Mouse (Mus musculus) liver, embryonic 12.5 days (tissue): ENCODE data around the gene Amy1. TPM values are rescaled to one million over a fixed set of nuclear protein-coding genes. Genes with fewer than 3 reads are reported as not detected.
"Not testable (repeated sequence)": the region's sequence is repeated elsewhere in the genome, so short reads cannot be mapped to it uniquely, and the experiment has no call there.

Experiments
- ATAC-seq: fragments of 200-750 bp; cut with Nextera tagmentation; 2 replicates; pipeline ENCODE4 v1.8.0; 2017; ENCODE audit warnings: moderate number of reproducible peaks, mild to moderate bottlenecking, moderate library complexity
- H3K27ac ChIP-seq: fragments of 300-500 bp; sonication (generic); 2 replicates; pipeline ENCODE4 v1.5.1; 2016; ENCODE audit warnings: mild to moderate bottlenecking
- H3K27me3 ChIP-seq: fragments of 300-500 bp; sonication (generic); replicated peaks from 2 replicates; pipeline ENCODE4 v1.6.1; 2016; ENCODE audit warnings: mild to moderate bottlenecking, moderate library complexity
- H3K36me3 ChIP-seq: fragments of 300-500 bp; sonication (generic); 2 replicates; pipeline ENCODE4 v1.6.1; 2016; ENCODE audit warnings: mild to moderate bottlenecking, moderate library complexity
- H3K4me1 ChIP-seq: fragments of 300-500 bp; sonication (generic); 2 replicates; pipeline ENCODE4 v1.6.1; 2016
- H3K4me2 ChIP-seq: fragments of 300-500 bp; sonication (generic); 2 replicates; pipeline ENCODE4 v1.6.1; 2016; ENCODE audit warnings: mild to moderate bottlenecking, moderate library complexity
- H3K4me3 ChIP-seq: fragments of 300-500 bp; sonication (generic); 2 replicates; pipeline ENCODE4 v1.5.1; 2016; ENCODE audit warnings: mild to moderate bottlenecking, moderate library complexity
- H3K9ac ChIP-seq: fragments of 300-500 bp; sonication (generic); 2 replicates; pipeline ENCODE4 v1.6.1; 2016; ENCODE audit warnings: mild to moderate bottlenecking, moderate library complexity
- H3K9me3 ChIP-seq: fragments of 300-500 bp; sonication (generic); replicated peaks from 2 replicates; pipeline ENCODE4 v1.6.1; 2016; ENCODE audit warnings: mild to moderate bottlenecking, moderate library complexity
- WGBS: fragments of 180-500 bp; shearing (Covaris S2); methylation state at CpG from one replicate; pipeline ENCODE4 v1.1.7; 2016; ENCODE audit not compliant: insufficient replicate concordance; 5-methylcytosine and 5-hydroxymethylcytosine counted together
- polyA plus RNA-seq: library from polyadenylated mRNA; unstranded; fragments of >200 nt; fragmentation: Nextera tagmentation; extraction: Ambion mirVana; gene quantifications from 2 replicates; pipeline ENCODE4 v1.2.1, GENCODE M21; 2016

Gene Amy1
- 2.5 and 3.2 TPM in 2 replicates for polyA plus RNA-seq

- H3K4me2 ChIP-seq, result no peak within 1 kb of the TSS
- H3K4me3 ChIP-seq, result no peak within 1 kb of the TSS
- 82% methylated on average over 2 of the region's 2 CpGs for WGBS
- no peaks in the 10 kb centered on the region for H3K4me1 ChIP-seq
- H3K27me3 ChIP-seq, result no peaks in the 10 kb centered on the region
- ATAC-seq, result no peak
- H3K9me3 ChIP-seq, result no peaks in the 10 kb centered on the region
- no peak within 1 kb of the TSS for H3K27ac ChIP-seq
- peaks cover 45% of the 10 kb centered on the region for H3K36me3 ChIP-seq
- H3K9ac ChIP-seq, result no peak within 1 kb of the TSS
Observed at GRCm38 (mm10) chr3:113606599-113606998, at the start of gene Amy1. Gene Amy1 (minus strand): TSS chr3:113606699.

- no peaks in the 10 kb centered on the region for H3K27me3 ChIP-seq
- H3K36me3 ChIP-seq, result no peaks in the 10 kb centered on the region
- no peaks in the 10 kb centered on the region for H3K9me3 ChIP-seq
- H3K27ac ChIP-seq, result no peak overlapping the region
- 46% methylated on average over 3 of the region's 3 CpGs for WGBS
- H3K4me1 ChIP-seq, result no peaks in the 10 kb centered on the region
- no peak overlapping the region for H3K4me2 ChIP-seq
- no peak overlapping the region for H3K9ac ChIP-seq
- no peak for ATAC-seq
- H3K4me3 ChIP-seq, result no peak overlapping the region
Observed at GRCm38 (mm10) chr3:113654335-113654734, 47.8 kb upstream of the Amy1 start.

- not testable (repeated sequence) for H3K9me3 ChIP-seq, H3K4me2 ChIP-seq, ATAC-seq, H3K4me1 ChIP-seq, H3K9ac ChIP-seq, H3K36me3 ChIP-seq, H3K27ac ChIP-seq, H3K27me3 ChIP-seq, H3K4me3 ChIP-seq
- 46% methylated on average over 3 of the region's 3 CpGs for WGBS
Observed at GRCm38 (mm10) chr3:113651386-113651785, 44.9 kb upstream of the Amy1 start.

- Histone ChIP-seq H3K4me3 (no peak overlapping the region), H3K4me2 (no peak overlapping the region), H3K9ac (no peak overlapping the region), H3K36me3 (no peaks in the 10 kb centered on the region), H3K4me1 (no peaks in the 10 kb centered on the region), H3K27ac (no peak overlapping the region), H3K27me3 (no peaks in the 10 kb centered on the region), H3K9me3 (no peaks in the 10 kb centered on the region)
- WGBS, result 66% methylated on average over 1 of the region's 1 CpGs
- no peak for ATAC-seq
Observed at GRCm38 (mm10) chr3:113639545-113639944, 33.0 kb upstream of the Amy1 start.

GRCm38 (mm10) chr3:113634220-113634619, 27.7 kb upstream of the Amy1 start:
- ATAC-seq, result no peak
- H3K4me1 ChIP-seq, result peaks cover 21% of the 10 kb centered on the region
- H3K36me3 ChIP-seq, result no peaks in the 10 kb centered on the region
- no peak overlapping the region for H3K27ac ChIP-seq
- H3K9me3 ChIP-seq, result no peaks in the 10 kb centered on the region
- H3K9ac ChIP-seq, result no peak overlapping the region
- H3K27me3 ChIP-seq, result no peaks in the 10 kb centered on the region
- no peak overlapping the region for H3K4me3 ChIP-seq
- H3K4me2 ChIP-seq, result no peak overlapping the region

- Histone ChIP-seq H3K9me3 (no peaks in the 10 kb centered on the region), H3K4me1 (peaks cover 27% of the 10 kb centered on the region), H3K4me3 (peak overlapping the region; percentile 64), H3K27me3 (no peaks in the 10 kb centered on the region), H3K4me2 (peak overlapping the region; percentile 71), H3K9ac (peak overlapping the region; percentile 76; the same call in 1 of the 2 replicates), H3K36me3 (peaks cover 11% of the 10 kb centered on the region), H3K27ac (peak overlapping the region; percentile 97)
- ATAC-seq, result peak; percentile 19
Observed at GRCm38 (mm10) chr3:113631611-113632010, 25.1 kb upstream of the Amy1 start.

- no peaks in the 10 kb centered on the region for H3K27me3 ChIP-seq
- peak overlapping the region; percentile 64 for H3K4me3 ChIP-seq
- peak overlapping the region; percentile 76 for H3K9ac ChIP-seq
- peaks cover 27% of the 10 kb centered on the region for H3K4me1 ChIP-seq
- WGBS, result 7% methylated on average over 13 of the region's 13 CpGs
- no peaks in the 10 kb centered on the region for H3K9me3 ChIP-seq
- no peak for ATAC-seq
- H3K36me3 ChIP-seq, result peaks cover 19% of the 10 kb centered on the region
- H3K4me2 ChIP-seq, result peak overlapping the region; percentile 71
- peak overlapping the region; percentile 97 for H3K27ac ChIP-seq
Observed at GRCm38 (mm10) chr3:113630564-113630963, 24.1 kb upstream of the Amy1 start.

- WGBS, result under 1% methylated on average over 70 of the region's 70 CpGs
- ATAC-seq, result peak; percentile 97
Observed at GRCm38 (mm10) chr3:113629606-113630359, 23.3 kb upstream of the Amy1 start, which contains the start of gene Rnpc3. Gene Rnpc3 (minus strand): TSS chr3:113630149.

GRCm38 (mm10) chr3:113590844-113591243, 15.7 kb downstream of the Amy1 start:
- ATAC-seq, result no peak
- Histone ChIP-seq H3K4me3 (no peak overlapping the region), H3K9ac (no peak overlapping the region), H3K9me3 (no peaks in the 10 kb centered on the region), H3K36me3 (0 out of 2 replicates have a peak, but pooled peaks cover 5% of the 10 kb centered on the region), H3K27me3 (no peaks in the 10 kb centered on the region), H3K27ac (no peak overlapping the region), H3K4me1 (no peaks in the 10 kb centered on the region), H3K4me2 (no peak overlapping the region)
- 45% methylated on average over 1 of the region's 1 CpGs for WGBS

More at GRCm38 (mm10) chr3:113629606-113630359, 23.3 kb upstream of the Amy1 start, which contains the start of gene Rnpc3:
- H3K4me2 ChIP-seq, result peak within 1 kb of the TSS; percentile 71
- no peaks in the 10 kb centered on the region for H3K9me3 ChIP-seq
- peaks cover 23% of the 10 kb centered on the region for H3K36me3 ChIP-seq
- H3K4me3 ChIP-seq, result peak within 1 kb of the TSS; percentile 64
- peak within 1 kb of the TSS; percentile 76 for H3K9ac ChIP-seq
- peak within 1 kb of the TSS; percentile 97 for H3K27ac ChIP-seq
- no peaks in the 10 kb centered on the region for H3K27me3 ChIP-seq
- peaks cover 27% of the 10 kb centered on the region for H3K4me1 ChIP-seq

- Histone ChIP-seq H3K27ac (no peak overlapping the region), H3K4me1 (no peaks in the 10 kb centered on the region), H3K9ac (no peak overlapping the region), H3K4me2 (no peak overlapping the region), H3K27me3 (no peaks in the 10 kb centered on the region), H3K36me3 (no peaks in the 10 kb centered on the region), H3K9me3 (no peaks in the 10 kb centered on the region), H3K4me3 (no peak overlapping the region)
- WGBS, result 59% methylated on average over 4 of the region's 4 CpGs
- ATAC-seq, result peak; percentile 67
Observed at GRCm38 (mm10) chr3:113574578-113574977, 31.9 kb downstream of the Amy1 start.

- H3K27ac ChIP-seq, result no peak overlapping the region
- H3K9me3 ChIP-seq, result no peaks in the 10 kb centered on the region
- H3K4me3 ChIP-seq, result no peak overlapping the region
- no peak overlapping the region for H3K9ac ChIP-seq
- H3K27me3 ChIP-seq, result no peaks in the 10 kb centered on the region
- ATAC-seq, result peak; percentile 63; the same call in 1 of the 2 replicates
- no peaks in the 10 kb centered on the region for H3K36me3 ChIP-seq
- H3K4me2 ChIP-seq, result no peak overlapping the region
- H3K4me1 ChIP-seq, result no peaks in the 10 kb centered on the region
- 41% methylated on average over 2 of the region's 2 CpGs for WGBS
Observed at GRCm38 (mm10) chr3:113574138-113574537, 32.4 kb downstream of the Amy1 start.

- ATAC-seq, result no peak
- 64% methylated on average over 3 of the region's 3 CpGs for WGBS
- no peaks in the 10 kb centered on the region for H3K4me1 ChIP-seq
- H3K4me2 ChIP-seq, result no peak overlapping the region
- no peak overlapping the region for H3K27ac ChIP-seq
- H3K9ac ChIP-seq, result no peak overlapping the region
- no peaks in the 10 kb centered on the region for H3K9me3 ChIP-seq
- H3K36me3 ChIP-seq, result no peaks in the 10 kb centered on the region
- no peak overlapping the region for H3K4me3 ChIP-seq
- H3K27me3 ChIP-seq, result no peaks in the 10 kb centered on the region
Observed at GRCm38 (mm10) chr3:113572158-113572557, 34.3 kb downstream of the Amy1 start.

GRCm38 (mm10) chr3:113539692-113540091, 66.8 kb downstream of the Amy1 start:
- H3K9me3 ChIP-seq, result no peaks in the 10 kb centered on the region
- no peak for ATAC-seq
- no peaks in the 10 kb centered on the region for H3K36me3 ChIP-seq
- no peaks in the 10 kb centered on the region for H3K4me1 ChIP-seq
- no peak overlapping the region for H3K4me2 ChIP-seq
- no peak overlapping the region for H3K9ac ChIP-seq
- no peaks in the 10 kb centered on the region for H3K27me3 ChIP-seq
- H3K27ac ChIP-seq, result no peak overlapping the region
- H3K4me3 ChIP-seq, result no peak overlapping the region
